Mouse (Mus musculus): ENCODE measurements around the gene Tmem139.

Gene Tmem139

DNA sequence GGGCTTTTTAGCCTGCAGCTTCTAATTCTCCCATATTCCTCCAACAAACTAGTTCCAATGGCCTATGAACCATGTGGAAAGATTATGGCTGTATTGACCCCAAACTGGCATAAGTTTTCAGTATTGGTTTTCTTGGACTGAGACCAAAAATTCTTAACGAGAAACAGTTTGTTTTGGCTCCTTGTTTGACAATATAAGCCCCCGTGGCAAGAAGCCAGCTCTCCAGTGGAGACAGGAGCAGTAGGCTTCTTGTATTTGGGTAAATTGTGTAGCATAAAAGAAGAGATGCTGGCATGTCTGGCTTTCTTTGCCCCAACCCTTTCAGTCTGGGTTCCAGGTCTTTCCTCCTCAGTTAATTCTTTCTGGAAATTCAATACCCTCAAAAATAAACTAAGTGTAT, 14.4 kb downstream of the Tmem139 start:
- DNase-seq (ENCODE audit: low spot score in 2 of 2) = no peak

DNA sequence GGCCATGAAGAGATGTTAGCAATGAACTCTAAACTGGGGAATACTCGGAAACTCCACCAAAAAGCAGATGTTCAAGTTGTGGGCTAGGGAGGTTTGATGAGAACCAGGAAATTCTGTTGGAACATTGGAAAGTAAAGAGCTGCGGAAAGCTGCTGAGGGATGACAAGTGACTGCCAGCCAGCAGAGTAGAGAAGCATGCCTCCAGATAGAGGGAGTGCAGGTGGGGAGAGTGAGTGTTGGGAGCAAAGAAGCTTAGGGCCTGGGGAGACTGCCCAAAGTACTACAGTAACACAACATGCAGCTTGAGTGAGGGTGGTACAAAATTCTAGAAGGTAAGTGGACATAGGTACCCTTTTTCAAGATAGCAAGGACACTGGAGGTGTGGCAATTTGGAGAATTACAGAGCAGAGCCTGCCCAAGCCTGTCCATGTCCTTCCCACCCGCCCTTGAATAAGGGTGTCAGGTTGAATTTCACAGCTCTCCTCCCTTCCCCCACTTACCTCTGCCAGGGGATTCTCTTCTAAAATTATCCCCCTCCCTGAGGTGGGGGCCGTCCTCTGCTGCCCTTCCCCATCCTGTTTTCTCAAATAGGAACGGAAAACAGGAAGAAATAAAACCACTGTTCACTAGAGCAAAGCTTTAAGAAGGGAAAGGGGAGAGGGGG, 21.2 kb downstream of the Tmem139 start:
- no peak for DNase-seq (ENCODE audit: low spot score in 2 of 2)

DNA sequence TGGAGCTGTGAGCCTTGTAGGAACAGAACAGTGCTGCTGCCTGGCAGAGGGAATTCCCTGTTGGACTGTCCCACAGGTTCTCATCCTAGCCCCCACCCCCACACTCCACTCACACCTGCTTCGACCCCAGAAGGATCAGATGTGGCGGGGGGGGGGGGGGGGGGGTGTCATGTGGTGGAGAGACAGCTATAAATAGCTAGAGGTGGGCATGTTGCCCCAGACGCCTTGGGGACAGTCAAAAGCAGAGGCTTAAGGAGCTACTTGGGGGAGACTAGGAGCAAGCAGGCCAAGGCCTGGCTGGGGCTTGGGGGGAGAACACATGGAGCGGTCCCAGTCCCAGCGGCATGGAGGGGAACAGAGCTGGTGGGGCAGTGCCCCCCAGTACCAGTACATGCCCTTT, 24.7 kb downstream of the Tmem139 start, which contains the start of gene Clcn1:
TSS of gene Clcn1 (plus strand) at position 238 of the 400 bp plus-strand sequence.
- DNase-seq (ENCODE audit: low spot score in 2 of 2) = no peak

DNA sequence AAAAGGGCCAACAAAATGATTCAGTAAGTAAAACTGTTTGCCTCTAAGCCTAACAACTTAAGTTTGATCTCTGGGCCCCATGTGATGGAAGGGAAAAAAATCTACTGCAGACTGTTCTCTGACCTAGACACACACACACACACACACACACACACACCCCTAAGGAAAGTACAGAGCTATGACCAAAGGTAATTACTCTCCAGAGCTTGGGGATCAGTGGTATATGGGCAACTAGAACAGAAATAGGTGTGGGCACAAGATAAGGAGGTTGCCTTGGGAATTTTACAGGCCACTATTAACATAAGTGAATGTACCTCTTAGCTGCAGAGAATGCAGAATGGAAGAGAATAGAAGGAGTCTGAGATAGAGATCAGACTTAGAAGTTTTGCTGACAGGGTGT, 25.8 kb downstream of the Tmem139 start:
- DNase-seq (ENCODE audit: low spot score in 2 of 2) = no peak

DNA sequence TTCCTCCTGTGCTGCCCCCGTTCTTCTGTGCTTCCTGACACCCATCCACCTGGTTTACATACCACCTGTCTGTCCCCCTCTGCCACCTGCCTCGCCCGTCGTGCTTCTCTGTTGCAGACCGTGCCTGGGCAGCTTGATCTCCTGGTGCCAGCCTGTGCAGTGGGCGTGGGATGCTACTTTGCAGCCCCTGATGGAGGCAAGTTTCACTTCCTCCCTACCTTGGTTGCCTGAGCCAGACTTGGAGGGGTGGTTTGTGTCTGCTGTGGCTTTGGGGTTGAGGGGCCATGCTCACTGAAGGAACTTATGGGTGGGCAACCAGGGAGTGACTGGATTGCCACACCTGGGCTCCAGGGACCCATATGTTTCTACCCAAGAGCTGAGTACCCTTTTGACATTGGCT, 31.6 kb downstream of the Tmem139 start:
- no peak for DNase-seq (ENCODE audit: low spot score in 2 of 2)

DNA sequence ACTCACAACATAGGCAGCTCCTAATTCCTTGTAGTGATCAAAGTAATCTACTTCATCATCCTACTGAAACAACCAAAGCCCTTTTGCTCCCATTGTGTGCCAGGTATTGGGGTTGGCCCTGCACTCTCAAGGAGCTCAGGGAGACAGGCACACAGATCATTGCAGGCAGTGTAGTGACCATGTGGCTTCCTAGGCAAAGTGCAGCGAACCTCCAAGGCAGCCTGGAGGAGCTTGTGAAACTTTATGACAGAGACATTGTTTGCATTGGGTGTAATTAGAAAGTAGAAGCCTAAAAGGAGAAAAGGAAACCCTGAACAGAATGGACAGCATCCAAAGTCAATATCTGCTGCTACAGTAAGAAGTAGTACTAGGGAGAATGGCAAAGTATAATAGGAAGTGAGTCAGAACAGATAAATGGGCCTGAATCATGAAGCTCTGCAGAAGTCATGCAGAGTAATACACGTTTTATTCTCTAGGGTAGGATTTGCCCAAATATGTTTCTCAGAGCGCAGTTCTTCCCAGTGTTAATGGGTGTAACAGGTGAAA, 33.9 kb downstream of the Tmem139 start:
- DNase-seq (ENCODE audit: low spot score in 2 of 2) = no peak

DNA sequence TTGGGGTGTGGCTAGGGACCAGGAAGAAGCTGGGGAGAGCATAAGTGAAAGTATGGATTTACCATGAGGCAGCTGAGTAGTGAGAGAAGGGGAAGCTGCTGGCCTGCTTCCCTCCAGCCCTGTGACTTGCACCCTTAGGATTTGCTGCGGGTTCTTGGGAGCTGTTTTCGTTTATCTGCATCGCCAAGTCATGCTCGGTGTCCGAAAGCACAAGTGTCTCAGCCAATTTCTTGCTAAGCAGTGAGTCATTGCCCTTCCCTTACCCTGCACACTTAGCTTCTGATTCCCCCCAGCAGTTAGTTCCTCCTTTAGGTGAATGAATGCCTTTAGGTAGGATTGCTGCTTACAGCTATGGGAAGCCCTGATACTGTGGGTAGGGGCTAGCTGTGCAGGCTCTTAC, 37.6 kb downstream of the Tmem139 start:
- no peak for DNase-seq (ENCODE audit: low spot score in 2 of 2)

DNA sequence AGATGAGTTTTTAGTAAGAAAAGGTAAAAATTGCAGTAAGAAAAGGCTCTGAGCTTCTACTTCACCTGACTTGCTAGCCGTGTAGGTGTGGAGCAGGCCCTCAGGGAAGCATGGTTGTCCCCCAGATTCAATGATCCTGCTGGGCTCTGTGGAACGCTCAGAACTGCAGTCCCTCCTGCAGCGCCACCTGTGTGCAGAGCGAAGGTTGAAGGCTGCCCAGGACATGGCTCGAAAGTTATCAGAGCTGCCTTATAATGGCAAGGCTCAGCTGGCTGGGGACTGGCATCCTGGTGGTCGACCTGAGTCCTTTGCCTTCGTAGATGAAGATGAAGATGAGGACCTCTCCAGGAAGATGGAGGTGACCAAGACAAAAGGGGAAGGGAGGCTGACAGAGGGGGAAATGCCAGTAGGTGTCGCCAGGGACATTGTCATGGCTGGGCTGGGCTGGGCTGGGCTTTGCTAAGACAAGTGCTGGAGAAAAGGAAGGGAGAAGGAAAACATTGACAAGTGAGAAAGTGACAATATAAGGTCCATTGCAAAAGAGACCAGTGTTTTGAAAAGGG, 48.1 kb downstream of the Tmem139 start:
- DNase-seq (ENCODE audit: low spot score in 2 of 2) = no peak

DNA sequence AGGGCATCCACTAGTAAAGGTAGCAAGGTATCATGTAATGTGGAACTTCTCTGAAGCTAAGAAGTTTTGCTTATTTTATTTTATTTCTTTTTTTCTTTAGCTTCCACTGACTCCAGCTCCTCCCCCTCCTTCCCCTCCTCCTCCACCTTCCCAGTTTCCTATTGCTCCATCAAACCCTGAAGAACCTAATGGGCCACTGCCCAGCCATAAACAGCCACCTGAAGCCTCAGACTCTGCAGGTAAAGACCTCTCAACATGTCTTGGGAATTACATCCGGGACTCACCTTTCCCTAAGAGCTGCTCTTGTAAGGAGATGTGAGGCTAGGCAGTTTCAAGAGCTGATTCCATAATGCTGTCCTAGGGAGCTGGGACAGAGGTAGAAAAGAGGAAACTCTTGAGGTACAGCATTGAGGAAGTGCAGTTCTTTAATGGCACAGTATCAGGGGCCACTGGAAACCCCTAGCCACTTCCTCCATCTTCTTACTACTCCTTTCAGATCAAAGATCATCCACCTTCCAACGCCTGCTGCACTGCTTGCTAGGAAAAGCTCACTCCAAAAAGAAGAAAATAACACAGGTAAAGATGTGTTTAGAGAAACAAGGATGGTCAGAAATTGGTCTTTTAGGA, 48.8 kb downstream of the Tmem139 start:
- DNase-seq (ENCODE audit: low spot score in 2 of 2) = no peak

All from right cerebral cortex, postnatal 10 days (tissue).